Mouse (Mus musculus) forebrain, embryonic 15.5 days (tissue): ENCODE data around the gene Vmn1r207-ps. TPM values are rescaled to one million over a fixed set of nuclear protein-coding genes. Genes with fewer than 3 reads are reported as not detected.
"Not testable (repeated sequence)": the region's sequence is repeated elsewhere in the genome, so short reads cannot be mapped to it uniquely, and the experiment has no call there.

Experiments used
- ATAC-seq: fragments of 200-750 bp; cut with Nextera tagmentation; replicated peaks from 2 replicates; pipeline ENCODE4 v1.8.0; 2017; ENCODE audit warnings: mild to moderate bottlenecking, moderate TSS enrichment, moderate library complexity
- H3K27ac ChIP-seq: fragments of 300-500 bp; sonication (generic); replicated peaks from 2 replicates; pipeline ENCODE4 v1.5.1; 2015; ENCODE audit warnings: mild to moderate bottlenecking, inconsistent platforms
- H3K27me3 ChIP-seq: fragments of 300-500 bp; sonication (generic); 2 replicates; pipeline ENCODE4 v1.6.1; 2015; ENCODE audit warnings: inconsistent platforms
- H3K36me3 ChIP-seq: fragments of 300-500 bp; sonication (generic); 2 replicates; pipeline ENCODE4 v1.6.1; 2015; ENCODE audit warnings: mild to moderate bottlenecking, inconsistent platforms
- H3K4me1 ChIP-seq: fragments of 300-500 bp; sonication (generic); 2 replicates; pipeline ENCODE4 v1.6.1; 2015; ENCODE audit warnings: inconsistent platforms
- H3K4me2 ChIP-seq: fragments of 300-500 bp; sonication (generic); replicated peaks from 2 replicates; pipeline ENCODE4 v1.6.1; 2015; ENCODE audit warnings: mild to moderate bottlenecking, inconsistent platforms
- H3K4me3 ChIP-seq: fragments of 300-500 bp; sonication (generic); 2 replicates; pipeline ENCODE4 v1.5.1; 2015; ENCODE audit warnings: mild to moderate bottlenecking, inconsistent platforms
- H3K9ac ChIP-seq: fragments of 300-500 bp; sonication (generic); replicated peaks from 2 replicates; pipeline ENCODE4 v1.6.1; 2015; ENCODE audit warnings: mild to moderate bottlenecking, inconsistent platforms
- H3K9me3 ChIP-seq: fragments of 300-500 bp; sonication (generic); 2 replicates; pipeline ENCODE4 v1.6.1; 2016; ENCODE audit warnings: inconsistent platforms
- WGBS: fragments of 180-500 bp; shearing (Covaris S2); methylation state at CpG from one replicate; pipeline ENCODE4 v1.1.7; 2015; ENCODE audit warnings: mixed read lengths; 5-methylcytosine and 5-hydroxymethylcytosine counted together
- polyA plus RNA-seq: library from polyadenylated mRNA; unstranded; fragments of >200 nt; fragmentation: Nextera tagmentation; extraction: Ambion mirVana; gene quantifications from 2 replicates; pipeline ENCODE4 v1.2.1, GENCODE M21; 2015

Vmn1r207-ps gene
- not detected in 2 replicates for polyA plus RNA-seq

DNA sequence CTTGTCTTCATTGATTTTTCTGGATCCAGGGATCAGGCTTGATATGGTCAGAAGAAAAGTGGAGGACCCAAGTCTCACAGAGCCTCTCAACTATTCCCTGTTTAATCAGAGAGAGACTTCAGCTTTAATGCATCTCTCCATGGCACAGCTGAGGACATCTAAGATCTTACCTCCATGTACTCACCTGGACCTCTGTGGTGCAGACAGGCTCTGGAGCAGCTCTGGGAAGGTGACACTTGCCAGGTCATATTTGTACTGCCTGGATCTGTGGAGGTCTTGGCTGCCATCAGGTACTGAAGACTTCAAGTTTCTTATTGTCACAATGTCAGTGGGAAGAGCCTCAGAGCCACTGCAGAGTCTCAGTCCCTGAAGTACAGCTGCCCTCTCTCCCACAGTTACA lies at the start of gene Vmn1r207-ps:
Gene Vmn1r207-ps (minus strand): TSS at position 101 of the 400 bp plus-strand sequence.
- not testable (repeated sequence) for H3K4me3 ChIP-seq, H3K9me3 ChIP-seq, H3K27ac ChIP-seq, H3K4me1 ChIP-seq, H3K27me3 ChIP-seq, H3K9ac ChIP-seq, ATAC-seq, H3K36me3 ChIP-seq, H3K4me2 ChIP-seq

DNA sequence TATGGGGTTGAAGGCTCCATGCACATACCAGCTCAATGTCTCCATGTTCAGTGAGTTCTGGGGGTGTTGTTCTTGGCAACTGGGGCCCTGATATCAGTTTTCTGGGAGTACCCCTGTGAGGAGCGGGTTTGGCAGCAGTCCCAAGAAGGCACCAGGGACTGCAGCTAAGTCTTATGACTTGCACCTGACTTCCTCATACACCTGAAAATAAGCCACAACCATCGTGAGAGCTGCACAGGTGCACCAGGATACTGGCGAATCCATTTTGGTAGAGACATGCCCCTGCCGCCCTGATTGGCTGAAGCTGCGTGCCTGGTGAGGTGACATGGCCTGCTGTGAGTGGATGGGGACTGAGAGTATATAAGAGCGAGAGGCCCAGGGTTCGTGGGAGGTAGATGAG lies 47.9 kb upstream of the Vmn1r207-ps start, which contains the start of gene Vmn1r208:
Gene Vmn1r208 (minus strand): TSS at position 101 of the 400 bp plus-strand sequence.
- H3K4me2 ChIP-seq, H3K36me3 ChIP-seq, ATAC-seq, H3K27me3 ChIP-seq, H3K9me3 ChIP-seq, H3K4me1 ChIP-seq, H3K4me3 ChIP-seq, H3K27ac ChIP-seq, H3K9ac ChIP-seq: not testable (repeated sequence)
- no CpG with 5 or more reads among the region's 7 CpGs for WGBS

DNA sequence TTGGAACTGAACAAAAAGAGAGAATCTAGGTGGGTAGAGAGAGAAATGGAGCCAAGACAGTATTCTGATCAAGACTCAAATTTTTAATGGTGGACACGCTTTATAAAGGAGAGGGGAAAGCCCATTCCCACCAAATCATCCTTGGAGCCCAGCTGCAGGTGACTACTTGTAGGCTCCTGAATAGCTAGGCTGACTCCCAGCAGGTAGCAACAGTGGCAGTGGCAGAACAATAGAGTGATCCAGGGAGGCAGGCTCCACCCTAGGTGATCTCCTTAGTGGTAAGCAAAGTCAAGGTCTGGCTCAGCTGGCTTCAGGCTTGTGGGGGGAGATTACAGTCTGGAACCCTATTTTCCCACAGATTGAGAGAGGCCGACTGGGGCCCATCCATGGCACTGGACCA lies 42.2 kb upstream of the Vmn1r207-ps start:
- not testable (repeated sequence) for ATAC-seq, H3K4me2 ChIP-seq, H3K4me3 ChIP-seq

DNA sequence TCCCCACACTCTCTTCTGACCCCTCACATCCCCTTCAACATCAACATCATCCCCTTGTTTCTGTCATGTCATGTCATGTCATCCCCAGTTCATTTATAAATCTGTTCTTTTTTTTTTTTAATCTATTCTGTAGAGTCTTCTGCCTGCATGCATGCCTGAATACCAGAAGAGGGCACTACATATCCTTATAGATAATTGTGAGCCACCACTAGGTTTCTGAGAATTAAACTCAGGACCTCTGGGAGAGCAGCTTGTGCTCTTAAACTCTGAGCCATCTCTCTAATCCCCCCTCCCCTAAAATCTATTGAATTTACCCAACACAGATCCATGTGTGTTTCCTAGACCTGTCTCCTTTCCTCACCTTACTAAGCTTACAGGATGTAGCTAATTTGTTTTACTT lies 18.1 kb upstream of the Vmn1r207-ps start:
- H3K27me3 ChIP-seq = no peaks in the 10 kb centered on the region
- no peak overlapping the region for H3K4me2 ChIP-seq
- H3K4me3 ChIP-seq = no peak overlapping the region
- H3K4me1 ChIP-seq = no peaks in the 10 kb centered on the region
- ATAC-seq = no peak
- H3K9ac ChIP-seq = no peak overlapping the region
- H3K9me3 ChIP-seq = no peaks in the 10 kb centered on the region
- no peak overlapping the region for H3K27ac ChIP-seq
- no peaks in the 10 kb centered on the region for H3K36me3 ChIP-seq

More for the DNA sequence above, 42.2 kb upstream of the Vmn1r207-ps start:
- not testable (repeated sequence) for H3K27ac ChIP-seq, H3K27me3 ChIP-seq, H3K36me3 ChIP-seq, H3K9ac ChIP-seq, H3K4me1 ChIP-seq, H3K9me3 ChIP-seq
- WGBS = 73% methylated on average over 2 of the region's 2 CpGs

DNA sequence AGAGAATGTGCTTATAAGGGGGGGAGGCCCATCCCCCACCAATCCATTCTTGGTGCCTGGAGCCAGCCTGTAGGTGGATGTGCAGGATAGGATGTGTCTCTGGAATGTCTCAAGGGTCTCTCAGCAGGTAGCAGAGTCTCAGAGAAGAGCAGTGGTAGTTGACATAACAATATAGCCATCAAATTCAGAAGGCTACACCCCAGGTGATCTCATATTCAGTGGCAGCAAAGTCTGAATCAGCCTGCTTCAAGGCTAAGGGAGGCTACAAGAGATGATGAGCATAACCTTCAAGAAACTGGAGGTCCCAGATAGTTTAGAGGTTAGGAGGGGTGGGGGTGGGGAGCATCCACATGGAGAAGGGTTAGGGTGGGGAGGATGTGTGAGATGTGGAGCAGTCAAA lies 22.5 kb downstream of the Vmn1r207-ps start:
- H3K4me2 ChIP-seq, H3K4me3 ChIP-seq, H3K4me1 ChIP-seq, H3K27ac ChIP-seq, H3K27me3 ChIP-seq, H3K36me3 ChIP-seq, ATAC-seq, H3K9me3 ChIP-seq, H3K9ac ChIP-seq: not testable (repeated sequence)

DNA sequence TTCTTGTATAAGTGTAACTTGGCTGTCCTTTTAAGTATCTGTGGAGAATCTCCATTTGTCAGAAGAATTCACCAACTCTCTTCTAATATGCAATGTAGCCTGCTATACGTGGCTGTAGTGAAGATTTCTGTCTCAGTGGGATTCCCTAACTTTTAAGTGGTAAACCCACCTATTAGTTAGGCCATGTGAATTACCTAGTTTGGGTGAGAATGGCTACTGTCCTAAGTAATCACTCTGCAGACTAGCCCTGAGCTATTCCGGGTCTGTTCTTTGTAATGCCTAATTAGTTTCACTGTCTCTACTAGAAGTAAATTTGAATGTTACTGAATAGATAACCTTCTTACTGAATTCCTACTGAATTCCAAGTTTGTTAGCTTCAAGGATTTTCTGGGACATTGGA lies 26.5 kb downstream of the Vmn1r207-ps start:
- ATAC-seq, H3K36me3 ChIP-seq, H3K27ac ChIP-seq, H3K4me3 ChIP-seq, H3K27me3 ChIP-seq, H3K9me3 ChIP-seq, H3K4me2 ChIP-seq, H3K9ac ChIP-seq, H3K4me1 ChIP-seq: not testable (repeated sequence)
- 33% methylated on average over 2 of the region's 2 CpGs for WGBS

Other genes with a start within 250 kb of the Vmn1r207-ps start
- gene Vmn1r202, start 224.2 kb downstream of the Vmn1r207-ps start, polyA plus RNA-seq = not detected in 2 replicates
- gene Vmn1r203, start 211.5 kb downstream of the Vmn1r207-ps start, polyA plus RNA-seq = not detected in 2 replicates
- gene Vmn1r204, start 176.4 kb downstream of the Vmn1r207-ps start, polyA plus RNA-seq = not detected in 2 replicates
- gene Vmn1r205, start 136.6 kb downstream of the Vmn1r207-ps start, polyA plus RNA-seq = not detected in 2 replicates
- gene Vmn1r206, start 105.4 kb downstream of the Vmn1r207-ps start, polyA plus RNA-seq = not detected in 2 replicates
- gene Vmn1r208, start 47.8 kb upstream of the Vmn1r207-ps start, polyA plus RNA-seq = not detected in 2 replicates
- not detected in 2 replicates for gene Vmn1r209, start 80.1 kb upstream of the Vmn1r207-ps start, polyA plus RNA-seq
- gene Vmn1r210, start 101.7 kb upstream of the Vmn1r207-ps start, polyA plus RNA-seq = not detected in 2 replicates
- gene Vmn1r211, start 127.9 kb upstream of the Vmn1r207-ps start, polyA plus RNA-seq = not detected in 2 replicates
- not detected in 2 replicates for gene Vmn1r212, start 154.6 kb upstream of the Vmn1r207-ps start, polyA plus RNA-seq